Mouse (Mus musculus) ES-Bruce4 (cell line): ENCODE results near the gene Fam171a1. TPM values are rescaled to one million over a fixed set of nuclear protein-coding genes. Genes with fewer than 3 reads are reported as not detected.
A peak's percentile ranks its signal among the peaks of the same experiment; 100 is the strongest.

Source experiments
- H3K27ac ChIP-seq: 2 replicates; pipeline ENCODE4 v1.5.1; 2012; ENCODE audit warnings: low read length, inconsistent platforms; ENCODE audit not compliant: insufficient read depth
- H3K27me3 ChIP-seq: 2 replicates; pipeline ENCODE4 v1.6.1; 2012; ENCODE audit warnings: mild to moderate bottlenecking, low read length, inconsistent platforms; ENCODE audit not compliant: control insufficient read depth, poor library complexity, insufficient read depth, severe bottlenecking
- H3K36me3 ChIP-seq: 2 replicates; pipeline ENCODE4 v1.6.1; 2012; ENCODE audit warnings: inconsistent platforms, mild to moderate bottlenecking, low read length, moderate library complexity; ENCODE audit not compliant: control insufficient read depth, poor library complexity, insufficient read depth, severe bottlenecking
- H3K4me1 ChIP-seq: one replicate; pipeline ENCODE4 v1.8.1; 2011; ENCODE audit warnings: low read length; ENCODE audit not compliant: control insufficient read depth, insufficient read depth
- H3K4me3 ChIP-seq: 2 replicates; pipeline ENCODE4 v1.5.1; 2011; ENCODE audit warnings: low read depth, mild to moderate bottlenecking, low read length
- H3K9ac ChIP-seq: 2 replicates; pipeline ENCODE4 v1.6.1; 2012; ENCODE audit warnings: low read depth, mild to moderate bottlenecking, inconsistent platforms; ENCODE audit not compliant: poor library complexity, severe bottlenecking
- H3K9me3 ChIP-seq: replicated peaks from 2 replicates; pipeline ENCODE4 v1.6.1; 2012; ENCODE audit warnings: mild to moderate bottlenecking, low read length, inconsistent platforms; ENCODE audit not compliant: control insufficient read depth, poor library complexity, insufficient read depth, severe bottlenecking
- CTCF ChIP-seq: IDR thresholded peaks from one replicate; pipeline ENCODE4 v1.8.1; 2011; ENCODE audit warnings: low read depth, low read length
- EP300 ChIP-seq: IDR thresholded peaks from 2 replicates; pipeline ENCODE4 v1.6.1; 2011; ENCODE audit warnings: low read depth, low read length; ENCODE audit not compliant: insufficient read depth
- POLR2A ChIP-seq: IDR thresholded peaks from one replicate; pipeline ENCODE4 v1.8.1; 2011; ENCODE audit warnings: low read length; ENCODE audit not compliant: insufficient read depth
- polyA plus RNA-seq: library from polyadenylated mRNA; stranded (reverse); fragments of >200 nt; gene quantifications from 2 replicates; pipeline ENCODE4 v1.2.4, GENCODE M21; 2011; ENCODE audit warnings: low read depth; ENCODE audit not compliant: missing spikeins, insufficient read depth, insufficient read length

Fam171a1 gene
- polyA plus RNA-seq, 1 experiment: 7.7 TPM

DNA sequence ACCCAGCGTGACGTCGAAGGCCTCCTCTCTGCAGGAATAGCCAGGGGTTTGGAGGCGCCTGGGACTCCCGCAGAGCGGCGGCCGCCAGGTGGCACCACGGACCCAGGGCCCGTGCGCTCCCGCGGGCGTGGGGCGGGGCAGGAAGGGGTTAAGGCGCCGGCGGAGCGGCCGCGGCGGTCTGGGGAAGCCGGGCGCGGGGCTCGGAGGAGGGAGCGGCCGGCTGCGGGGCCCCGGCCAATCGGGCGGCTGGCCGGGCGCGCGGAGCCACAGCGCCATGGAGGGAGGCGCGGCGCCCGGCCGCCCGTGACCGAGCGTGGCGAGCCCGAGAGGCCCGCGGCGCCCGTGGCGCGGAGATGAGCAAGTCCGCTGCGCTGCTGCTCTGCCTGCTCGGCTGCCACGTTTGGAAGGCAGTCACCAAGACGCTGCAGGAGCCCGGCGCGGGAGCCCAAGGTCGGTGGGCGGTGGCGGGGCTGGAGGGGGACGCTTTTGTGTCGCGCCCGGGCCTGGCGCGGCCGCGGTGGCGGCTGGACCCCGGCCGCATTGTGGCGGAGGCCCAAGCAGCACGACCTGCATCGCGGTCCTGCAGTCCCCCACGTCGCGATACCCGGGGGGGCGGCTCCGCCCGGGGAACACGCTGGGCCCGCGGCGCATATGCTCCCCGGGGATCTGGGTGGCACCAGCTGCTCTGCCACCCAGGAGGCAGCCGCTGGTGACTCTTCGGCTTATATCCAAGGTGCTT, 4.3 kb downstream of the Fam171a1 start:
- Histone ChIP-seq H3K9ac (peak overlapping the region; percentile 93), H3K4me3 (peak overlapping the region; percentile 89), H3K36me3 (no peaks in the 10 kb centered on the region), H3K27ac (no peak overlapping the region), H3K27me3 (peaks cover 2% of the 10 kb centered on the region; the same call in 1 of the 2 replicates), H3K4me1 (no peaks in the 10 kb centered on the region), H3K9me3 (no peaks in the 10 kb centered on the region)
- peak; percentile 43 for TF ChIP-seq CTCF
- no peak for TF ChIP-seq EP300

DNA sequence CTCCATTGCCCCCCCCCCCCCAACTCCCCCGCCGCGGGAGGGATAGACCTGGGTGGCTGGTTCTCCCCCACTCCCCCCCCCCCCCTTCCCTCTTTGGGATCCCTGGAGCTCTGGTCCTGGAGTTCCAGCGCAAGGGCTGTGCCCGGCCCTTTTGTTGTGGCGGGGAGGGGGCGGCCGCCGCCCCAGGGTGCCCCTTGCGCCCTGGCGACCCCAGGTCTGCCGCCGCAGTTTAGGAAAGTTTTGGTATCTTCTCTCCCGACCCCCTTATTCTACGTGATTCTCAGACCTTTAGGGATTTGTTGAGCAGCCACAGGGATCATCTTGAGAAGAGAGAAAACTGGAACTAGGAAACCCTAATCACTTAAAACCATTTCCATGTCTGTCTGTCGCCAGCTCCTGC, 4.9 kb downstream of the Fam171a1 start:
- Histone ChIP-seq H3K27ac (no peak overlapping the region), H3K36me3 (no peaks in the 10 kb centered on the region), H3K4me3 (peak overlapping the region; percentile 89), H3K9me3 (no peaks in the 10 kb centered on the region), H3K4me1 (no peaks in the 10 kb centered on the region), H3K27me3 (peaks cover 2% of the 10 kb centered on the region; the same call in 1 of the 2 replicates), H3K9ac (peak overlapping the region; percentile 93)
- TF ChIP-seq EP300 (no peak), CTCF (no peak), POLR2A (no peak)

DNA sequence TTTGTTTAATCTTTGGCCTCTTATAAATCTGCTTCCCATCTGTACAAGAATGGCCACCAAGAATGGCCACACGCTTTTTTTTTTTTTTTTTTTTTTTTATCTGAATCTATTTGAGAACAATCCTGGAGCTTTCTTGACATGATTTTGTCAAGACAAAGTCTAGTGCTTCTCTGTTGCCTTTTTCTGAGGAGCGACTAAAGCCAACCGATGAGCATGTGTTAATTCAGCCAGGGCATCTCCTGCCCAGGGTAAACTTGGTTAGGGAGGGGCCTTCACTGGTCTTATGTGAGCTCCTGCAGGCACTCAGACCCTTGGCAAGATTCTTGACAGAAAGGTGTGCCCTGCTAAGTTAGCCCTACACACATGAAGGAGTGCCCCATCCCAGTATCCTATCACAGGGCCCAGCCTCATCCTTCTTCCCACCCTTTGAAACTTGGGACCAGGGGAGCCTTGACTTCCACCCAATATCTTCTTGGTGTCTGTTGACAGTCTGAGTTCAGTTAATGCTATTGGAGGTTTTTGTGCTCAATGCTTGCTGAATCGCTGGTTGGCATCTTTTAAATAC, 5.4 kb downstream of the Fam171a1 start:
- Histone ChIP-seq H3K27ac (no peak overlapping the region), H3K9ac (peak overlapping the region; percentile 93; the same call in 1 of the 2 replicates), H3K4me3 (no peak overlapping the region), H3K27me3 (peaks cover 2% of the 10 kb centered on the region; the same call in 1 of the 2 replicates), H3K9me3 (no peaks in the 10 kb centered on the region), H3K36me3 (no peaks in the 10 kb centered on the region), H3K4me1 (no peaks in the 10 kb centered on the region)
- TF ChIP-seq POLR2A (no peak), EP300 (no peak), CTCF (no peak)

- Histone ChIP-seq H3K4me3 (no peak overlapping the region), H3K9ac (no peak overlapping the region), H3K27me3 (peaks cover 2% of the 10 kb centered on the region; the same call in 1 of the 2 replicates), H3K9me3 (no peaks in the 10 kb centered on the region), H3K4me1 (no peaks in the 10 kb centered on the region), H3K27ac (no peak overlapping the region), H3K36me3 (no peaks in the 10 kb centered on the region)
- no peak for TF ChIP-seq CTCF
- no peak for TF ChIP-seq POLR2A
- TF ChIP-seq EP300: no peak
These were observed 8.5 kb downstream of the Fam171a1 start for GRCm38 (mm10) chr2:3122571-3122970.

- no peaks in the 10 kb centered on the region for H3K27me3 ChIP-seq
- H3K27ac ChIP-seq: no peak overlapping the region
- TF ChIP-seq EP300: no peak
- TF ChIP-seq CTCF: no peak
- TF ChIP-seq POLR2A: no peak
- no peaks in the 10 kb centered on the region for H3K9me3 ChIP-seq
- no peaks in the 10 kb centered on the region for H3K36me3 ChIP-seq
- no peaks in the 10 kb centered on the region for H3K4me1 ChIP-seq
- H3K4me3 ChIP-seq: no peak overlapping the region
- no peak overlapping the region for H3K9ac ChIP-seq
These were observed 13.3 kb downstream of the Fam171a1 start for GRCm38 (mm10) chr2:3127256-3127883.
